Mouse (Mus musculus) megakaryocyte, embryonic 14.5 days (primary cell): ENCODE data around the gene Tgfbi.

ENCODE experiments used
- FLI1 ChIP-seq: IDR thresholded peaks from 2 replicates; pipeline ENCODE4 v1.6.1; 2012; ENCODE audit warnings: low read length, inconsistent platforms, mixed read lengths
- GATA1 ChIP-seq: IDR thresholded peaks from 3 replicates; pipeline ENCODE4 v1.6.1; 2012; ENCODE audit warnings: mixed read lengths, low read length, inconsistent platforms, borderline replicate concordance

- TF ChIP-seq GATA1 (no peak), FLI1 (no peak)
These were observed 25.6 kb downstream of the Tgfbi start for GRCm38 (mm10) chr13:56634920-56635319.
